Mouse (Mus musculus): ENCODE results near the gene Gapdh.

DNA sequence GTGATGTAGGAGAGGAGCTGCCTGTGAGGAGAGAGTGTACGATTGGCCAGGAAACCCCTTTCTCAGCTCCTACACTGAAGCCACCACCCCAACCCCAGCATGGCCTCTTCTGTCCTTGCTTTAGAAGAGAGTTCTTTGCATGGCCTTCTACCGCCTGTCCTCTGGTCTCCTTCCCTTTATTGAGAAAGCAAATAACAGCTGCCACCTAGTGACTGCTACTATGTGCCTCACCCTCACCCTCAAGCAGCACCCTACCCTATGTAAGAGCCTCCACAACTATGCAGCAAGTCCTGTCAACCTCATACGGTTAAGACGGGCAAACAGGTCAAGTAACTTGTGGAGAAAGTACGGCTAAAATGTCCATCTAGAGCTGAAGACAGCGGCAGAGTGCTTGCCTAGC, 3.9 kb upstream of the Gapdh start:
- TF ChIP-seq HCFC1 (IDR thresholded peaks at IDR 0.05; ENCODE audit: borderline replicate concordance, insufficient read depth, low read length) (no peak), ZC3H11A (IDR thresholded peaks at IDR 0.05; ENCODE audit: borderline replicate concordance, low read depth, low read length) (no peak), ZNF384 (IDR thresholded peaks at IDR 0.05; ENCODE audit: low read depth, low read length) (no peak), MAFK (IDR thresholded peaks at IDR 0.05; ENCODE audit: insufficient read depth, low read depth, low read length) (no peak), CHD2 (IDR thresholded peaks at IDR 0.05; ENCODE audit: low read depth, low read length) (no peak)
